Mouse (Mus musculus): ENCODE data around the gene Med29.
A peak's percentile ranks its signal among the peaks of the same experiment; 100 is the strongest.
"Not testable (repeated sequence)": the region's sequence is repeated elsewhere in the genome, so short reads cannot be mapped to it uniquely, and the experiment has no call there.

Med29 gene

DNA sequence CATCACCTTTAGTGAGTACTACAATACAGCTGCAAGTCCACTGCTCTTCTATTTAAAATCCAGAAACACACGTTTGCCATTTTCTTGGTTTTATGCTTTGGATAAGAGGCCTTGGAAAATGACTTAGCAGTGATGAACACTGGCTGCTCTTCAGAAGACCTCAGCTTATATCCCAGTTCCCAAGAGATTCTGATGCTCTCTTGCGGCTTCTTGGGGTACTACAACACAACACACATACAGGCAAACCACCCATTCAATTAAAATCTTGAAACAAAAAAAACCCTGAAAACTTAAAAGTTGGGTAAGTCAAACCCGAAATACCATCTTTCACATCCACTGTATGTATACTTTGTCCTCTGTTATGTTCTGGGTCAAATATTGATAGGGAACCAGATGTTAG lies 5.5 kb upstream of the Med29 start:
- DNase-seq (ENCODE audit: low spot score in 2 of 2): no peak

GRCm38 (mm10) chr7:28395425-28395824 lies 2.9 kb upstream of the Med29 start:
- no peak for DNase-seq (ENCODE audit: low spot score in 2 of 2)

GRCm38 (mm10) chr7:28393272-28393951 lies 904 bp upstream of the Med29 start:
- no peak for DNase-seq (ENCODE audit: low spot score in 2 of 2)

DNA sequence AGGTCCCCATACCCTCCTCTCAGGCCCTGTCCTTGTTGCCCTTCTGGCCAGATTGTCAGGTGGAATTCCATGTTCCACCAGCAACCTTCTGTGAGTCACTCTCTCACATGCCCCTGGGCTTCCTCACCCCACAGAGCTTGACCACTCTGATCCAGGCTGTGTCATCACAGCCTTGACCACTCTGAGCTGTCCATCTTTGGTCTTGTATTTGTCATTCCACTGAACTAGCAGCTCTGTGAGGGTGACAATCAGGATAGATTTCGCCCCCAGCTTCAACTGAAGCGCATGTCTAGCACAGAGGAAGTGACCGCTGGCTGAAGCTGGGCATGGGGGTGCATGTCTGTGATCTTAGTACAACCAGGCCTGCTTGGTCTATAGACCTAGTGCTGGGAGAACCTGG lies 2.2 kb downstream of the Med29 start:
- DNase-seq (ENCODE audit: low spot score in 2 of 2): no peak

- DNase-seq (ENCODE audit: low spot score in 2 of 2): not testable (repeated sequence)
These were observed 5.1 kb downstream of the Med29 start for GRCm38 (mm10) chr7:28387384-28387783.

GRCm38 (mm10) chr7:28386877-28387276 lies 5.6 kb downstream of the Med29 start:
- not testable (repeated sequence) for DNase-seq (ENCODE audit: low spot score in 2 of 2)

DNA sequence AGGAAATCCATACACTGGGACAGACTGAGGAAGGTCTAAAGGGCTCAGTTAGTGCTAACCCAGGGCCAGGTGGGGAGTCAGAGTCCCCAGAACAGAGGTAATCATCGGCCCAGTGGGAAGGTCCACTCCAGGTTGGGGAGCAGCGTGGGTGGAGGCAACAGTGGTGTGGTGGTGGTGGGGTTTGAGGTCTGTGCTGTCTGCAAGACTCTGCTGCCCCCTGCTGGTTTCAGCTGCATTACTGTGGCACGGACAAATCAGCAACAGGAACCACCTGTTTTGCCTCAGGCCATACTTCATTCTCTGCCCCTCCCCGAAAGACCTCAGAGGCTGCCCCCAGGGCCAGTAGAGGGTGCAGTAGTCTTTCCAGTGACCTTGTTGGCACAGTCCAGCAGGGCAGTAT lies 6.0 kb downstream of the Med29 start:
- DNase-seq (ENCODE audit: low spot score in 2 of 2): peak; percentile 76 to 87

DNA sequence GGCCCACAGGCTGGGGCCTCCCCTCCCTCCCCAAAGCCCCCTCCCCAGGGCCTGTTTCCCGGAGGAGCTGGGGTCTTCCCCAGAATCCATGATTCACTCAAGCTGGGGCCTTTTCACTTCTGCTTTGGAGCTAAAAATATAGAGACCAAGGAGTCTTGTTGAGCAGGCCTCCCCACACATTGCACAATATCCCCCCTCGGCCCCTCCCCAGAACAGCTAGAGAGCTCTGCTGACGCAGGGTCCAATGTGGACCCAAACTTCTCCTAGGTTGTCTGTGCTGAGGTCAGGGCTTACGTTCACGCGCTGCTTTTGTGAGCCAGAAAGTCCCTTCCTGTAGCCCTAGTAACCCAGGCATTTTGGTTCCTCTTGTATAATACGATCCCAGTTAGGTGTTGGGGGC lies 6.5 kb downstream of the Med29 start:
- no peak for DNase-seq (ENCODE audit: low spot score in 2 of 2)

DNA sequence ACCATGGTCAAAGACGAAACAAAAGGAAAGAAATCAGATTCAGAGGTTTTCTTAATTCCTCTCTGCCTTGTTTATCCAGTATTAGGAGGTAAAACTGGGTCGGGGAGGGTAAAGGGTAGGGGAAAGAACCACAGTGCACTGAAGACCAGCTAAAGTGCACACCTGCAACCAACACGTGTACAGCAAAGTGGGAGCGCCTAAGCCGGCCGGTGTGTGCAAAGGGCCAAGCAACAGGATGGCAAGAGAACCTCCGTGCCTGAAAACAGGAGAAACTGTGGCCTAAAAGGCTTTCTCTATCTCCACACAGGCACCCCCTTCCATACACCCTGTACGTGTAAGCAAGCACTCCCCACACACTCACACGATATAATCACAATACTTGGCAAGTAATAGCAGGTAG lies 7.3 kb downstream of the Med29 start:
- DNase-seq (ENCODE audit: low spot score in 2 of 2): no peak

- no peak for DNase-seq (ENCODE audit: low spot score in 2 of 2)
These were observed 8.3 kb downstream of the Med29 start for GRCm38 (mm10) chr7:28384162-28384561.

GRCm38 (mm10) chr7:28383606-28384005 lies 8.9 kb downstream of the Med29 start:
- DNase-seq (ENCODE audit: low spot score in 2 of 2): no peak

DNA sequence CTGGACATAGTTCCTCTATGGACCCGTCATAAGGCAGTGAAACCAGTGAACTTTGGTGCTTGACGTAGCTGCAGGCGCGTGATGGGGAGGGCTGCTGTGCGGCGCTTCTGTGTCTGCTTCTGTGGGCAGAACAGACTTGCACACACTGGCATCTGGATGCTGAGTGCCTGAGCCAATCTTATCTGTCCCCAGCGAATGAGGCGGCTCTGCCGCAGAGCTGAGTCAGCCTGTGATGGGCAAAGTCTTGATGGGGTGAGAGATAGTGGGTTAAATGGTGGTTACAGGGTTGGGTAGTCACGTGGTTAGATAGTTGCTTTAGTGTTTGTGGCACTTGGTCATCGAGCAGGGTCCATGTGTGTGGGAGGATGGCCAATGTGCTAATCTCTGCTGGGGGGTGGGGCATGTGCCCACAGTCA lies 9.5 kb downstream of the Med29 start:
- DNase-seq (ENCODE audit: low spot score in 2 of 2): peak; percentile 42 to 46

DNA sequence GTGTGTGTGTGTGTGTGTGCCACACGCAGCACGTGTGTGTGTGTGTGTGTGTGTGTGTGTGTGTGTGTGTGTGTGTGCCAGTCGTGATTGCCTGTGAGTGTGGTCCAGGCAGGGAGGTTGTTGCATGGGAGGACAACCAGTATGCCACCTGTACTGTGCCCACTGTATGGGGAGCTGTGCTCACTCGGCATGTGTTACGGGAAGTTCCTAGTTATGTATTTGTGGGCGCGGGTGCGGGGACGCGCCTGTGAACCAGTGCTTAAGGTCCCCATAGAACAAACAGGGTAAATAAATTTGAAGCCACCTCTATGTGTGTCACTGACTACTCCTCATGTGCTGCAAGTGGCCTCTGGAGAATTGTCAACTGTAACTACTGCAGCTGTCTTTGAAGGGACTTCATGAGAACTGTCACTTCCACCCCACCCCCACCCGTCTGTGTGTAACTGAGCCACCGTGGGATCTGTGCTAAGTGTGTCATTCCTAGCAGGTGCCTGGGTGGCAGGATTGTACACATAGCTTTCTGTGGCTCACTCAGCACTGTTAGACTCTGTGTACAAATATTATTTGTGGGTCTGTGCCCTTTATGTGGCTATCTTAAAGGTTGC lies 10.1 kb downstream of the Med29 start:
- DNase-seq (ENCODE audit: low spot score in 2 of 2): no peak

GRCm38 (mm10) chr7:28381938-28382337 lies 10.6 kb downstream of the Med29 start:
- DNase-seq (ENCODE audit: low spot score in 2 of 2): peak; percentile 69 to 78

- peak; percentile 66 to 74 for DNase-seq (ENCODE audit: low spot score in 2 of 2)
These were observed 11.3 kb downstream of the Med29 start for GRCm38 (mm10) chr7:28381017-28381790.

GRCm38 (mm10) chr7:28380237-28381016 lies 12.1 kb downstream of the Med29 start, which contains the start of gene Zfp36:
Zfp36 (minus strand) TSS chr7:28380253.
- no peak for DNase-seq (ENCODE audit: low spot score in 2 of 2)

DNA sequence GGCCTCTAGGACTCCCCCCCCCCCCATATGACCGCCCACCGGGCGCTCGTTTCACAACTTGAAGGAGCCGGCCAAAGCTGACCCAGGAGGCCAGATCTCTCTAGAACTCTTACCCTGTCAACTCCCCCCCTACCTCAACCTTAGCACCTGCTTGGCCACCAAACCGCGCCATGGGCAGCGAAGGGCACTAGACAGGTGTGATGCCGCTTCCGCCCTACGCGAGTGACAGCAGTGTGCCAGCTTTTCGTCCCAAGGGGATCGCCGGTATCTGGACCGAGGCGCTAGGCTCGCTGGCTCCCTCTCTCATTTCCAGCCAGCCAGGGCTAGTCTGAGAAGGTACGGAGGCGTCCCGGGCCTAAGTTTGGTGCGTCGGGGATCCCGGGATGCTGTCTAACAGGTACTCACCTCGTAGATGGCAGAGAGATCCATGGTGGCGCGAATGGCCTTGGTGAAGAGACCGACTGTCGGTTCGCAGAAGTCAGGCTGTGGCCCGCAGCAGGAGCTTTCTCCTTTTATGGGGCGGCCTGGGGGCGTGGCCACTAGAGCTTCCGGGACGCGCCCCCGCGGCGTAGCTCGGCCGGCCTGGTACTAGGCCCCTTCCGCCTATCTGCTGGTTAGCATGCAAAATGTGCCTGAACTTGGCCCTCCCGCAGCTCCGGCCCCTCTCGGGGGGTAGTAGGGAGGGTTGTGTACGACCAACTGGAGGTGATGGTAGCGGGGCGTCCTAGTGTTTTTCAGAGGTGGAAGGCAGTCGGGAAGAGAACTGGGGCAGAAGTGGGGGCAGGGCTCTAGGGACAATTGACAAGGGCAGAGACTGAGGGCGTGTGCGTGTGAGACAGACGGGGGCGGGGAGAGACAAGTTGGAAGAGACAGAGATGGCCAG lies 13.5 kb downstream of the Med29 start:
- peak; percentile 91 to 94 for DNase-seq (ENCODE audit: low spot score in 2 of 2)

- DNase-seq (ENCODE audit: low spot score in 2 of 2): peak; percentile 32 to 35
These were observed 14.3 kb downstream of the Med29 start for GRCm38 (mm10) chr7:28378066-28378690.

DNA sequence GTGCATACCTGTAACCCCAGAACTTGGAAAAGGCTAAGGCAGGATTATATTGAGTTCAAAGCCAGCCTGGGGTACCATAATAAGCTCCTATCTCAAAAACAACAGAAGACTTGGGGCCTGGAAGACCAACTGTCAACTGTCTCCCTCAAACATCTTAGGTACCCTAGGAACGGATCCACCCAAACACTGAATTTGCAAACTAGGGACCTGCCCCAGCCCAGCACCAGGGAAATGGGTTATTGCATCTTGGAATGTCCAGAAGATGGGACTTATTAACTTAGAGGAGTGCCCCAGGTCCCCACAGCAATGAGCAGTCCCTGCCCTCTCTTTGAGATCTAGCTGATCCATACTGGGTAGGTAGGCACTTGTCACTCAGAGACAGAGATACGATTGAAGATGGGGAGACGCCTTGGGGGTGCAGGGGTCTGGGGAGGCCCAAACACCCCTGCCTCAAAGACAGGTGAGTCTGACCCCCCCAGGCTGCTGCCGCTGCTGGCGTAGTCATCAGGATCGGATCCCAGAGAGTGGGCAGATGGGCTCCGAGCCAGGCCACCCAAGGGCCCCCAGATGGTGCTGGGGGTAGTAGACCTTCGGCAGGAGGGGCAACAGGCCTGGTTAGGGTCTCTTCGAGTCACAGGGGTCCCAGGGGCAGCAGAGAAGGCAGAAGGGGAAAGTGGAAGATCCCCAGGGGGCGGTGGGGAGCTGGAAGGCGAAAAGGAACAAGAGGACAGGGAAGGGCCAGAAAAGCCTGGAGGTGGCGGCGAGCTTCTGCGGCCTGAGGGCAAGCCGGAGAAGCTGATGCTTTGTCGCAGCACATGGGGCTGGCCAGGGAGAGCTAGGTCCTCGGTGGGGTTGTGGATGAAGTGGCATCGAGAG lies 15.1 kb downstream of the Med29 start:
- no peak for DNase-seq (ENCODE audit: low spot score in 2 of 2)
